Mouse (Mus musculus) adipocyte (in vitro differentiated cells): ENCODE results near the gene E130309D02Rik.

Source experiments
- DNase-seq: peaks from one replicate; pipeline ENCODE4 v3.0.0-alpha.2; 2016; ENCODE audit warnings: low spot score

Gene E130309D02Rik

GRCm38 (mm10) chr5:143266794-143267193, 48.4 kb downstream of the E130309D02Rik start:
- DNase-seq: no peak

- no peak for DNase-seq
Observed at GRCm38 (mm10) chr5:143265409-143265808, 49.8 kb downstream of the E130309D02Rik start.

- DNase-seq: no peak
Observed at GRCm38 (mm10) chr5:143264689-143265088, 50.5 kb downstream of the E130309D02Rik start.

DNA sequence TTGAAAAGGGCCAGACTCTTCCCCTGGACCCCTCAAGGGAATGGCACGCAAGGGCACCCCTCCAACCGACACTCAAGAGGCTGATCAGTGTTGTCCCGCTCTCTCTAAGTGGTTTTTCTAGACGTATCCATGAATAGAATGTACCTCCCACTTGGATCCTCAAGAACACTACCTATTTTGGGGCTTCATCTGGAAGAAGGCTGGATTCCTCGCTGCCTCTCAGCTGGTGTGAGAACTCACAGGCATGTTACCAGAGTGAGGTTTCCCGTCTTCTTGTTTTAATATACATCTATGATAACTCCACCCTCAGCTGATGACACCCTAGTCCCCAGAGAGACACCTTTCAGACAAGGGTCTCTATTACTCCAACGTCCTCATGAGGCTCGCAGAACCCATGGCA, 53.5 kb downstream of the E130309D02Rik start:
- DNase-seq: no peak

GRCm38 (mm10) chr5:143255802-143256201, 59.4 kb downstream of the E130309D02Rik start:
- DNase-seq: no peak

DNA sequence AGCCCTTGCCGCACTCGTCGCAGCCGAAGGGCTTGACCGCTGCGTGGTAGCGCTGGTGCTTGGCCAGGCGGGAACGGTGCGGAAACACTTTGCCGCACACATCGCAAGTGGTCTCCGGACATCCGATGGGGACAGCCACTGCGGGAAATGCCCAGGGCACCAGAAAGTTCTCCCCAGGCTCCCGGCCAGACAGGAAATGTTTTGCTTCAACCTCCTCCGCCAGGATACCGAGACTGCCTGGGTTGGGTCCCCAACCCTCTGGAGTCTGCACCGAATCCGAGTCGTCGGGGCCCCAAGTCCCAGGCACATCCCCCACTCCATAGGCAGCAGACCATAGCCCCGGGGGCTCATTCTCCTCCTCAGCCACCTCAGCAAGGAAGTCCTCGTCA, 60.0 kb downstream of the E130309D02Rik start:
- DNase-seq: no peak

DNA sequence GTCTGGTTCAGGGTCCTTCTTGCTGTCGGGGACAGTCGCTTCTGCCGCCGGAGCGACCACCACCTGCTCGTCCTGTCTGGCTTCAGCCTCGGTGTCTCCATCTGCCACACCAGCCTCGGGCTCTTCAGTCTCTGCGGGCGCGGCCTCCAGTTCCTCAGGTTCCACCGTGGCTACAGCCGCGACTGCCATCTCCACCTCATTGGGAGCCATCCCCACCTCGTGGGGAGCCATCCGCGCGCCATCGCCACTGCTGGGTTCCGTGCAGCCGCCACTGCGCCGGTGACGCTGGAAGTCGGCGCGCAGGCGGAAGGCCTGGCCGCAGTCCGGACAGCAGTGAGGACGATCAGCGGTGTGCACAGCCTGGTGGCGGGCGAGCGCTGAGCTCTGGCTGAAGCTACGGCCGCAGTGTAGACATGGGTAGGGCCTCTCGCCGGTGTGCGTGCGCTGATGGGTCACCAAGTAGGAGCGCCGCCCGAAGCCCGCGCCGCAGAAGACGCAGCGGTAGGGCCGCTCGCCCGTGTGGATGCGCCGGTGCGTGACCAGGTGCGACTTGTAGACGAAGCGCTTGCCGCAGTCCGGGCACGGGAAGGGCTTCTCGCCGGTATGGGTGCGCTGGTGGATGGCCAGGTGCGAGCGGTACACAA, 60.6 kb downstream of the E130309D02Rik start:
- DNase-seq: no peak

- DNase-seq: no peak
Observed at GRCm38 (mm10) chr5:143253881-143254486, 61.2 kb downstream of the E130309D02Rik start.

DNA sequence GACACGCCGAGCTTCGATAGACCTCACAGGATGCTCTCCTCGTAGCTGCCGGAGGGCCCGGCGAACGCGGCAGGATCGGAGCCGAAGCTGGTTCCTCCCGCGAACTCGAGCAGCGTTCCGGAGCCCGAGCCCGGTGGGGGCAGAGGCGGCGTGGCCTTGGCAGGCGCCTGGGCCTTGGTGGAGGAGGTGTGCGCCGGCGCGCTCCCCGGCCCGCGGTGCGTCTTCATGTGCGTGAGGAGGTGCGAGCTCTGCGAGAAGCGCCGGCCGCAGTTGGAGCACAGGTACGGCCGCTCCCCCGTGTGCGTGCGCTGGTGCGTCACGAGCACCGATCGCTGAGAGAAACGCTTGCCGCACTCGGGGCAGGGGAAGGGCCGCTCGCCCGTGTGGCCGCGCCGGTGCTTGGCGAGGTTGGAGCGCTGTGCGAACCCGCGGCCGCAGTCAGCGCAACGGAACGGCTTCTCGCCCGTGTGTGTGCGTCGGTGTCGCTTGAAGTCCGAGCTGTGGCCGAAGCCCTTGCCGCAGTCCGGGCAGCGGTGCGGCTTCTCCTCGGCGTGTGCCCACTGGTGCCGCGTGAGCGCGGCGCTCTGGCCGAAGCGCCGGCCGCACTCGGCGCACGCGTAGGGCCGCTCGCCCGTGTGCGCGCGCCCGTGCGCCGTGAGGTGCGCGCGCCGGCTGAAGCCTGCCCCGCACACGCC, 61.8 kb downstream of the E130309D02Rik start:
- DNase-seq: no peak

DNA sequence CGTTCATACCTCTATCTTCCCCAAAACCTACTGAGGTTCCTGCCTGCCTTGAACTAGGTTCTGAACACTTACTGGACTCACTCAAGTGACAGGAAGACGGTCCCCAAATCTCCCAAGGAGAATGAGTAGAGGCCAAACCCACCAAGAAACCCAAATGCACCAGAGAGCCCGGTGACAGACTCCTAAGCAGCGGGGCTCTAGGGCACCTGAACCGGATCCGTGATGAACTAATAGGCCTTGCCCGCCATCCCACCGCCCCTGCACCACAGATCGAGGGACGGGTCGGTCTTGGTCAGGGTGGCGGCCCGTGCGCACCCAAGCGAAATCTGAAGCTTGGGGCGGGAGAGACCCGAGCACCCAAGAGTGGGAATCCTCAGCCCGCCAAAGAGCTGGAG, 62.4 kb downstream of the E130309D02Rik start:
- DNase-seq: no peak

- DNase-seq: no peak
Observed at GRCm38 (mm10) chr5:143252039-143252438, 63.1 kb downstream of the E130309D02Rik start.
